In the genomic region with DNA sequence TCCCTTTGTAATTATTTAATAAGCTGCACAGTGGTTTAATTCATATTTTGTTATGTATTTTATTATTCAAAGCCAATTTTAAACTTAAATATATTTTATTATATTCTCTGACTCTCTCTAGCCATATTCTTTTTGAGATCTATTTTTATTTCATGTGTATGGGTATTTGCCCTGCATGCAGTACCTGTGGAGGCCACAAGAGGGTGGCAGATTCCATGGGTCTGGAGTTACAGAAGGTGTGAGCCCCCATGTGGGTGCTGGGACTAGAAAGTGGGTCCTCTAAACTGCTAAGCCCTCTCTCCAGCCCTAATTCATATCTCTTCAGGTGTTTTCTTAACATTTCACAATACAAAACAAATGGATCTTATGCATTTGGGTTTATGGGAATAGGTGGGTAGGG, we compare ENCODE assay signal across 9 mouse cellular contexts. TPM values are rescaled to one million over a fixed set of nuclear protein-coding genes. Genes with fewer than 3 reads are reported as not detected.
DNase-seq lines count a peak whose midpoint lies in the region; ATAC-seq lines count a peak whose summit lies in the region.
"Had no signal": no experiment of that assay in that cellular context is flagged by ENCODE, and none has a peak within 500 bp of the region (broad histone marks: within the 10 kb centered on the region; RNA-seq: fewer than 3 reads in every experiment).

No protein-coding gene starts in this region.

- peak; percentile 49 for DNase-seq in CD4-positive, CD25-positive, alpha-beta regulatory T cell, adult 2 months (ENCODE audit: low read depth, low spot score)
- peak; percentile 17 to 54 for DNase-seq in kidney, postnatal 36 days
- DNase-seq in kidney, postnatal 4 days: peak; percentile 22 to 33
- DNase-seq in testis, postnatal 10 days (ENCODE audit: low spot score): peak; percentile 41
- DNase-seq in ovary, postnatal 14 days (ENCODE audit: low spot score): no peak

- no peak overlapping the region for H3K27ac ChIP-seq in kidney, embryonic 16.5 days (ENCODE audit: low read length)
- H3K27ac ChIP-seq in intestine, embryonic 16.5 days (ENCODE audit: low read length): no peak overlapping the region
- H3K27ac ChIP-seq: embryonic facial prominence, embryonic 15.5 days had no signal

- H3K4me2 ChIP-seq in kidney, embryonic 16.5 days (replicated peaks; ENCODE audit: low read depth, low read length): no peak overlapping the region
- H3K4me2 ChIP-seq in intestine, embryonic 16.5 days (ENCODE audit: low read depth, low read length): no peak overlapping the region
- H3K4me2 ChIP-seq: embryonic facial prominence, embryonic 15.5 days had no signal

- H3K9me3 ChIP-seq in kidney, embryonic 16.5 days (ENCODE audit: low read length): no peaks in the 10 kb centered on the region
- no peaks in the 10 kb centered on the region for H3K9me3 ChIP-seq in intestine, embryonic 16.5 days (ENCODE audit: control insufficient read depth, low read length)
- H3K9me3 ChIP-seq: embryonic facial prominence, embryonic 15.5 days had no signal

- ATAC-seq in CD4-positive, CD25-positive, alpha-beta regulatory T cell, adult 4 months: no peak
- no peak for ATAC-seq in kidney, embryonic 16.5 days (ENCODE audit: low FRiP score, low TSS enrichment)
- ATAC-seq in intestine, embryonic 16.5 days: no peak

- H3K9ac ChIP-seq in kidney, embryonic 16.5 days (replicated peaks; ENCODE audit: low read length): no peak overlapping the region
- H3K9ac ChIP-seq in intestine, embryonic 16.5 days (ENCODE audit: low read depth, low read length): no peak overlapping the region
- H3K9ac ChIP-seq: embryonic facial prominence, embryonic 15.5 days had no signal

- no peak overlapping the region for H3K4me3 ChIP-seq in kidney, embryonic 16.5 days (ENCODE audit: low read length)
- H3K4me3 ChIP-seq in intestine, embryonic 16.5 days (ENCODE audit: low read length): no peak overlapping the region
- H3K4me3 ChIP-seq: embryonic facial prominence, embryonic 15.5 days had no signal

- no peaks in the 10 kb centered on the region for H3K36me3 ChIP-seq in kidney, embryonic 16.5 days (ENCODE audit: insufficient read depth, low read length)
- H3K36me3 ChIP-seq in intestine, embryonic 16.5 days (ENCODE audit: control insufficient read depth, insufficient read depth, low read length): no peaks in the 10 kb centered on the region
- H3K36me3 ChIP-seq: embryonic facial prominence, embryonic 15.5 days had no signal

- H3K4me1 ChIP-seq in kidney, embryonic 16.5 days (ENCODE audit: insufficient read depth, low read length): no peaks in the 10 kb centered on the region
- no peaks in the 10 kb centered on the region for H3K4me1 ChIP-seq in intestine, embryonic 16.5 days (ENCODE audit: control insufficient read depth, insufficient read depth, low read length)
- H3K4me1 ChIP-seq: embryonic facial prominence, embryonic 15.5 days had no signal

- 0 out of 2 replicates have a peak, but pooled peaks cover 4% of the 10 kb centered on the region for H3K27me3 ChIP-seq in kidney, embryonic 16.5 days (ENCODE audit: insufficient read depth, low read length)
- H3K27me3 ChIP-seq in intestine, embryonic 16.5 days (replicated peaks; ENCODE audit: control insufficient read depth, insufficient read depth, low read length): no peaks in the 10 kb centered on the region
- H3K27me3 ChIP-seq: embryonic facial prominence, embryonic 15.5 days had no signal

RNA-seq across cellular contexts. Expression of a gene that starts 55.4 kb away (rescaled TPM):
- 1 to 10 TPM; 3.9 to 4.3 TPM for polyA plus RNA-seq in CD4-positive, CD25-positive, alpha-beta regulatory T cell, adult 4 months (2017; shearing (Covaris generic))
- 49.8 and 52.6 TPM in 2 replicates for polyA plus RNA-seq in kidney, embryonic 16.5 days (2015; fragmentation: Nextera tagmentation; extraction: Ambion mirVana)
- polyA plus RNA-seq in intestine, embryonic 16.5 days (2015; fragmentation: Nextera tagmentation; extraction: Ambion mirVana): 39.3 and 55.9 TPM in 2 replicates
